Mouse (Mus musculus) CH12F3 (cell line): Measurements from ENCODE around the gene Spag16.

Source experiments
- in situ Hi-C: fragments of 300-500 bp; cut with MboI; formaldehyde crosslinking; loops from 2 replicates; pipeline ENCODE4 v1.14.3; 2020; ENCODE audit warnings: low sequenced_read_pairs

Spag16 gene

DNA sequence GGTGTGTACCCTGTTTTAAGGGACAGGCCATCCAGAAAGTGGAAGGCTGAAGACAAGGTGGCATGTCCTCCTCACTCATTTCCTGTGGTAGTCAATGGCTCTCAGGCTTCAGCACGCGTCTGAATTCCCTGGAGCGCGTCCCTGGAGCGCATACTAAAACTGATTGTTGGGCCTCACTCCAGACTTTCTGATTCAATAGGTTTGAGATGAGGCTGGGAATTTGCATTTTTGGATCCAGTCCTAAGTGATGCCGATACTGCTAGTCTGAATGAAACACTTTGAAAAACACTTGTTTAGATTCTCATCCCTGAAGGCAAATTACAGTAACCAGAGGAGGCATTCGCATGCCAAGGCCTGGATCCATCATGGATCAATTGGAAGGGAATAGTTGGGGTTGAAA, 553.3 kb downstream of the Spag16 start:
- in situ Hi-C loops: no loop called here

DNA sequence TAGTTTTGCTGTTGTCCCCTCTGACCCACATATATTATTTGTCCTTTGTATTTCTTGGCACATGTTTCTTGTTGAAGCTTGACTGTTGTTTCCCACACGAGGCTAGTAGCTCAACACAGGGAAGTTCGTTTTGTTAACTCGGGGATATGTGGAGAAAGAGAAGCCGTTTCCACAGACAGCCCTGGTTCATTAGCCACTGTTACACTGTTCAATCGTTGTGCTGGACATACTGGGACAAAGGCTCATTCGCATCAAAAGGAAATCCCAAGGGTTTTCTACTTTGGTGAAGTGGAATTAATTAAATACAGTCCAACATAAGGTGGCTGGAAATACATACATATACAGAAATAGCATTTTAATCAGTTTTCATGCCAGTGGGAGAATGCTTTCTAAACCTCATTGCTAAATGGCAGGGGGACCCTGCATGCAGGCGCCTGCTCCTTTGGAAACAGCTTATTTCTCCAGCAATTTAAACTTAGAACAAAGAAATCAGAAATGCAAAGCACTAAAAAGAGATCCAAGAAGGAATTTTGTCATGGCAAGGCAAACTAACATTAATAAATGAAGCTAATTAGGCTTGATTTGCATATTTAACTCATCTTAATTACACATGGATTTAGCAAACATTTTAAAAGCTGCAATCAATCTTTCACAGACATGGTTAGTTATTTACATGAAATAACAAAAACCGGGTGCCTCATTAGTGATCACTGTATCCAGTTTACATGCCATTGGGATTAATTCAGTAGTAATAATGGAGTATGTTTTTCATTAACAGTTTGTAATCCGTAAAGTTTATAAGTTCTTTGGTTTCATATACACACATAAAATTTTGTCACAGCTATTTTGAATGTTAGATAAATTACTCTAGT, 615.7 kb downstream of the Spag16 start:
- in situ Hi-C loops: no loop called here

DNA sequence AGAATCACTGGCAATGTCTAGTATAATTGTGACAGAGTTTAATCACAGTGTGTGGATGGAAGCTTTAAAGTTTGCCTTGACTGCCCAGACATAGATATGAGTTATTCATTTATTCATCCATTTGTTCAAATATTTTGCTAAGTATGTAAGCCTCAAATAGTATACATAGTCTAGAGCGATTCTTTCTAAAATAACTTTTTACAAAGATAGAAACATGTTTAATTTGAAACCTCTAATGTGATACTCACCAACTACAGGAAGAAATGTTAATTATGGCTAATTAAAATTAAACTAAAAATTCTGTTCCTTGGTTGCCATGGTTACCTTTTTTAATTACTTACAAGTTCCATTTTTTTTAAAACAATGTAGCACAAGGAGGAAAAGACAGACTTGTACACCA, 653.1 kb downstream of the Spag16 start:
- in situ Hi-C loops: no loop called here

DNA sequence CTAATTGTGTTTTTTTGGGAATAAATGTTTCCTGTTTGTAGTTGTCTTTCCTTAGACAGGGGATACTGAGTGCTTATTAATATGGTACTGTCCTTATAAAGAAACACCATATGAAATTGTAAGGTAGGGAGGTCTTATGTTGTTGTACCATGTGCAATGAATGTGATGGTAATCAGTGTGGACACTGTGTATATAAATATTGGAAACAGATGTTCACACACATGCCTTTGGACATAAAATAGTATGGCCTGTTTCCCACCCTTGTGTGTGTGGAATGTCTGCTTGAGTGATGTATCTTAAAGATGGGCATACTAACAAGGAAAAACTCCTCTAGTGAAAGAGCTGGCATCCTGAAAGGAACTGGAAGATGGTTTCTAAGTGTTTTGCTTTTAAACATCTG, 692.1 kb downstream of the Spag16 start:
- in situ Hi-C loops: no loop called here

- in situ Hi-C loops: no loop called here
Measured at GRCm38 (mm10) chr1:70527134-70527533, 700.4 kb downstream of the Spag16 start.

- in situ Hi-C loops: no loop called here
Measured at GRCm38 (mm10) chr1:70529771-70530170, 703.0 kb downstream of the Spag16 start.

DNA sequence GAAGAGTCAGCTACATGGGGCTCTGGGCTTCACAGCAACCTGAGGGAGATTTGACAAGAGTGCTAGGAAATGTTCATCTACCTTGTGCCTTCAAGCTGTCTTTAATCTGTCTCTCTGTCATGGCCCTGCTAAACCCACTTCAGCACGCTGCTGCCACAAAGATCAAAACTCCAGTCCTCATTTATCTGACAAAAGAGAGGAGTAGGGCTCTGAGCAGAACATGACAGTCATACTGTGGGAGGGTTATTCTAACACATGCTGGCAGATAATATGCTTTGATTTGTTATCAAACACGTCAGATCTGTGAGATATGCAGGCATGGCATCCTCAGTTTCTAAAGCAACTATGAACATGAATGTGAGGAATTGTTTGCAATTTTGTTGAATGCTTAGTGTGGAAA, 725.1 kb downstream of the Spag16 start:
- in situ Hi-C loops: no loop called here

DNA sequence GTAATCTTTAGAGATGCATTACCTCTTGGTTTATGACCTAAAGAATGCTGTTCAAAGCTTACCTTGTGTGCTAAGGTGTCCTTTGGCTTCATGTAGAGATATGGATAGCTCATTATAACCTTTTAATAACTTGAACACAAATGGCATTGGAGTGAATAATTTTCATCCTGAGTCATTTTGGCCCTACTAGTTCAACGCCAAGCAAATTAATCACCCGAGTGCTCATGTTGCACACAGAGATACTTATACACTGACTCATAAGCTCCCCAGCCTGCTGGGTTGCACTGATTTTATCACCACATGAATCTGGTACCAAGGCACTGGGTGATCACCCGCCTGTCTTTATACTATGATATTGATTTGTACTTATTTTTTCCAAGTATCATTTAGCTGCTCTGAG, 795.0 kb downstream of the Spag16 start:
- in situ Hi-C loops: no loop called here

DNA sequence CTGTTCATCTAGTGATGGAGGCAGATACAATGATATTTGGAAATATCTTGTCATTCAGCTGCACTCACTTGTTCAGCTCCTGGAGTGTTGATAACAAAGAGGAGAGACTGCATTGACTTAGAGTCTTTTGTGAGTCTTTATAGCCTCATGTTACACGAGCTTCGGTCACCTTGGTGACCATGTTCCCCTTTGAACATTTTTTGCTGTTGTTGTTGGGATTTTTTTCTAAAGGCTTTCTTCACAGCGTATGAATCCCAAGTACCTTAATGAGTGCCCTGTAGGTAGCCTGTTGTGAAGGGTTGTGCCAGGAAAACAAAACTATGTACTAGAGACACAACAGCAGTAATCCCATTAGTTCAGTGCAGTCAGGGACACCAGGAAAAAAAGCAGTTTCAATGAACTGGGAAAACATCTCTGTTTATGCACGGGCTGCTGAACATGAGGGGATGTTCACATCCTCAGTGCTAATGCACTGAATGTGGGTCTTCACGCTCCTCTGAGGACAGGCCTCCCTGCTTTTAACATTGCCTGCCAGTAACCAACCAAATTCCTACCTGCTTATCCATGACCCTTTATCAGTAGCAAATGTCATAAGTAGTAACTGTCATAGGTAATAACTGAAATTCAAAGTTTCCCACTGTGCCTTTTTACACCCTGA, 798.2 kb downstream of the Spag16 start:
- in situ Hi-C loops: no loop called here

- in situ Hi-C loops: no loop called here
Measured at GRCm38 (mm10) chr1:70652719-70653118, 825.9 kb downstream of the Spag16 start.

DNA sequence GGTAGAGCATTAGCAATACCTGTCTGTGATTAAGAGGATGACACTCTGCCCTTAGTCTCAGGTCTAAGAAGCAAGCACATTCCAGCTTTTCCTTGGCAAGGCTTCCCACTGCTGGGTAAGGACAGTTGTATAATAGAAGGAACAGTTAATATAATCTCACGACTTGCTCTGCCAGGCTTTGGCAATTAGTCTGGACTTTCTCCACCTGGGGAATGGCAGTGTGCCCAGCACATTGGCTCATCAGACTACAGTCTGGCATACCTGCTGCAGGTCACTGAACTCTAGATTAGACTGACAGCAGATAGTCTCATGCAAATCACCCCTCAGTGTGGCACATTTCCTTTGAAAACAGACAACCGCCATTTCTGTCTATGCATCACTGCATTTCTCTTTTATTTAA, 865.8 kb downstream of the Spag16 start:
- in situ Hi-C loops: no loop called here

GRCm38 (mm10) chr1:70700270-70700669, 873.5 kb downstream of the Spag16 start:
- in situ Hi-C loops: no loop called here

GRCm38 (mm10) chr1:70703934-70704333, 877.2 kb downstream of the Spag16 start:
- in situ Hi-C loops: no loop called here

DNA sequence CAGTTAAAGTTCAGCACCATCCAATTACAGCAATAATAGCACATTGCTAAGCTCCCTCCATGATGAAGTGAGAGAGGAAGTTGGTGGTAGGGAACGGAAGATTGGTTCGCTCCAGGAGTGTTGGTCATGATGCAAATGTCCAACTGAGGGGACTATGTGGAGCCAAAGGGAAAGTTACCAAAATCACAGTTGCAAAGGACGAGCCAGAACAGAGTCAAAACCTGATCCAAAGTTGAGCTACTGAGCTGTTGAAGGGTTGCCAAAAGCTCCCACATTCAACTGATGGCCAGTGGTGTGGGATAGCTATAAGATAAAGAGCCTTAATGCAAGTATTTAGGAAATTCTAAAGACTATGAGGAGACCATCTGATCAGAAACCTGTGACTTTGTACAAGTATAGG, 879.1 kb downstream of the Spag16 start:
- in situ Hi-C loops: no loop called here

GRCm38 (mm10) chr1:70725045-70725444, 898.3 kb downstream of the Spag16 start:
- in situ Hi-C loops: no loop called here

DNA sequence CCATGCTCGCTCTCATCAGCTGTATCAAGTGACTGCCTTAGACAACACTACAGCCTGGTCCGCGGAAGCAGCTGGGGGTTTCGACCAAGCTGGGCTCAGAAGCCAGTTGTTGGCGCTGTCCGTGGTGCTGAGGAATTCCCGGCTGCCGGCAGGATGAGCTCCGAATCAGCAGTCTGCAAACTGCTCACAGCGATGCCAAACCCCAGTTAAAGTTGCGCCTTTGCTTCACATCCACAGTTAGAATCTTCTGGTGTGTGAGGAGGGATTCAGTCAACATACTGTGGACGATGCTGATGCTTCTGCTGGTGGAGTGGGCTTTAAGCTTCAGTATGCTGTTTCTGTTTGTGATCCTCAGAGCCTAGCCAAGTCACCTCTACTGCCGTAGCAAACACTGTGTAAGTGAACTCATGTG, 898.9 kb downstream of the Spag16 start, which contains the start of gene Vwc2l:
Gene Vwc2l (plus strand): TSS at position 61 of the 412 bp plus-strand sequence.
- in situ Hi-C loops: no loop called here
